Mouse (Mus musculus) mesoderm, embryonic 11.5 days (tissue): Measurements from ENCODE around the gene Gm20388.
A peak's percentile ranks its signal among the peaks of the same experiment; 100 is the strongest.
"Not testable (repeated sequence)": the region's sequence is repeated elsewhere in the genome, so short reads cannot be mapped to it uniquely, and the experiment has no call there.

Experiments
- DNase-seq: peaks from one replicate; pipeline ENCODE4 v3.0.0-alpha.2; 2012; ENCODE audit warnings: low read depth, low spot score

Gene Gm20388

DNA sequence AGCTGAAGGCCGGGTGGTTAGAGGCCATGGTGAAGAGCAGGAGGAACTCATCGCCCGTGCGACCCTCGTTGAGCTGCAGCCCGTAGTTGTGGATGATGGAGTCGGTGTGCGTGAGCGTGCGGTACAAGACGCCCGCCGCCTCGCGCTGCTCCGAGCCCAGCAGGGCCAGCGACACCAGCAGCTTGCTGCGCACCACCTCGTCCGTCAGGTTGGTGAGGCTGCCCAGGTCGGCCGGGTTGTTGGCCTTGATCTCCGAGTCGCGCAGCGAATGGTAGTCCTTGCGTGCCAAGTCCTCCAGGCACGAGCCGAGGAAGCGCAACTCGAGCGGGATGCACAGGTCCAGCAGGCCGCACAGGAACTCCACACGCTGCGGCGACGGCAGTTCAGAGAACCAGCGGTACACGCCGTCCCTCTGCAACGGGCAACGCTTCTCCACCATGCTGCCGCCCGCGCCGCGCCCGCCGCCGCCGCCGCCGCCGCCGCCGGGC, 1741.3 kb downstream of the Gm20388 start:
- DNase-seq = peak; percentile 49

DNA sequence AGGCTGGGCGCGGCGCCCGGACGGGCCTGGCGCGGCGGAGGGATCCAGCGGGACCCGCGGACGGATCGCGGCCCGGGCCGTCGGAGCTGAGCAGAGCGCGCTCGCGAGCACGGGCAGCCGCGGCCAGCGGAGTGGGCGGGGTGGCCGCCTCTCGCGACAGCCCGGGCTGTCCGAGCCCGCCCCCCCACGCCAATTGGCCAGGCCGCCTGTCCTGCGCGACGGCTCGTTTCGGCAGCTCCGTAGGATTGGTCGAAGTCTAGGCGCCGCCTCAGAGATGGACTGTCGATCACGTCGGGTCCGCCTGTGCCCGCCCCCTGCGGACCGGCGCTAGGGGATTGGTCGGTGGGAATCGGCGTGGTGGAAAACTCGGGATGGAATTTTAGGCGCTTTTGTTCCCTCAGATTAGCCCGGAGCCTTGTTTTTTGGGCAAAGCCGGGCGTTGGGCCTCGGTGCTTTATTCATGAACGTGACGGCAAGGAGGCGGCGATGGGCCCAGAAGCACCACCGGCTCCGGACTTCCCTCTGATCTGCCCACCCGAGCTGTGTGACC, 1742.2 kb downstream of the Gm20388 start, which contains the start of gene Zcchc14:
Zcchc14 (minus strand) TSS at position 128 of the 550 bp plus-strand sequence.
- DNase-seq = peak; percentile 99

DNA sequence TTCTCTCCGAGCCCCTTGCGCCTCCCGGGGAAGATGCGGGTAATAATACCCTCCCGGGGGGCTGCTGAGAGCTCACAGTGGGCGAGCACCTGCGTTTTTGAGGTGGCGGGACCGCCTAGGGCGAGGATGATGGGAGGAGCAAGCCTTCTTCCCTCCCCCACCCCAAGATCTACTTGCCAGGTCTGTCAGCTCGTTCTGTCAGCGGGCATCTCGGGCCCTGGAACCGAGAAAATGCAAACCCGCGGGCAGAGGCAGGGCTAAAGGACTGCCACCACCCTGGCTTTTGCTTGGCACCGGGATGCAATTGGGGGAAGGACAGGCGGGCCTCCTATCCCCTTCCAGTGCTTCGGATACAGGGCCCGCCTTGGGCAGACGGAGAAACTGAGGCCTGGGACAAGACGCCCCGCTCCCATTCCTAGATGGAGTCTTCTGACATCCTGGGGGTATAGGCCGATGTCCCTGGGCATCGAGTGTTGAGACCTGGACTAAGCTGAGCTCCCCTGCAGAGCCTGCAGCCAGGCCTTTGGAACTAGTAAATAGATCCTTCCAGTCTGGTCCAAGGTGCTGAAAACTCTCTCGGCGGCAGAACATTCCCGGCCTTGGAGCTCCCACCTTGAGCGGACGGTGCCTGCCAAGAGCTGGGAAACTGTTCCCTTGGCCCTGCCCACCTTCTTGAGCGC, 1742.8 kb downstream of the Gm20388 start:
- DNase-seq = peak; percentile 50

DNA sequence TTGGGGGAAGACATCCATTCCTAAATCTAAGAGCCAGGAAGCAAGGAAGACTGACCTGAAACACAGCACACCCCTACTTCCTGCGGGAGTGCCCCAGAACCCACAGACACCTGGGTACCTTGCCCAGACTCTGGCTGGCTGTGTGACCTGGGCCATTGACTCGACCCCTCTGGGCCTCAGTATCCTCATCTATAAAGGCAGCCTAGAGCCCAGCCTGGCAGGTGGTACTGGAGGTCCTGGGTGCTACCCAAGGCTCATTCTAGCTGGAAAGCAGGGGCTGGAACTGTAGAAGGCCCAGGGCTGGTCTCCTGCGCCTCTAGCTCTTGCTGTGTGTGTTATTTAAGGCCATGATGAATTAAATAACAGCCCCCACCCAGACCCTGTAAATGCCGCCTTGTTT, 1743.5 kb downstream of the Gm20388 start:
- no peak for DNase-seq

- no peak for DNase-seq
These were observed 1744.4 kb downstream of the Gm20388 start for GRCm38 (mm10) chr8:121654966-121655494.

GRCm38 (mm10) chr8:121660602-121661001, 1750.0 kb downstream of the Gm20388 start:
- DNase-seq = no peak

DNA sequence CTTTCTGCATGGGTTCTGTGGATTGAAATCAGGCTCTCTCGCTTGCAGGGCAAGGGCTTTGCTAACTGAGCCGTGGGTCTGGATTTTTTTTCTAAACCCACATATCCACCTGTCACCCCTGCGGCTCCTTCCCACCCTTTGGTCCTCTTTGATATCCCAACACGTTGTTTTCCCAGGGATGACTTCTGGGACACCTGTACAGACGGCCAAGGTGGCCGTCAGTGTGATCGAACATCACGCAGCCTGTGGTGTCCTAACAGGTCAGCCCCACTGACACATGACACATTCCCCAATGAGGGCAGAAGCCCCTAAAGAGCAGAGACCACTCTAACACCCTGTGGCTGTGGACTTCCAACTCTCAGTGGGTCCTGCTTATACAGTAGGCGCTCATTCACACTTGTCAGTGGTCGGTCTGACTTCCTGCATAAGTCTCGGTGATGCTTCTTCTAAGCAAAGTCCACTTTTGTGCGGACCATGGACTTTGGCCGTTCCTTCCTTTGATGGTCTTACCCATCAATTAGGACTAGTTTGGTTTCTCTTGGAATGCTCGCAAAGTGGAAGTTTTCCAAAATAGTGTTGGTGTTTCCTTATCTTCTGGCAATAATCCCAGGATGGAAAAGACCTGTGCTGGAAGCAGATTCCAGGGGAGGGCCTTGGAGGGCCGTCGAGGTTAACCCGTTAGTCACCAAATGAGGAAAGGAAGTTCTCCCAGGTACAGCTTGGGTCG, 1751.2 kb downstream of the Gm20388 start:
- no peak for DNase-seq

DNA sequence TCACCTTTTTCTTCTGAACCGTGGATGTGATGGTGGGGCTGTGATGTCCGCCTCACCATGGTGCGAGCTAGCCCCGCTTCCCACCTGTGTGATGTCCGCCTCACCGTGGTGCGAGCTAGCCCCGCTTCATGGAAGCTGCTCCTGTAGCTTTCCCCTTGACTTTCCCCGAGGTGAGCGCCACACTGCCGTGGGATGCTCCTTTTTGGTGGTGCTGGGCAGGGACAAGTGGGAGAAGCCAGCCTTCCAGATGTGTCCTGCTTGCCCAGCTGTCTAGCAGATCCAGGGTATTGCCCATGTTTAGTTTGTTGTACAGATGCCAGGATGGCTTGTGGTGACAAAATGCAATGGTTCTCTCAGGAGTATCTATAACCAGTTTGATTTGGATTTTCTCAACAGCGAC, 1752.5 kb downstream of the Gm20388 start:
- no peak for DNase-seq

DNA sequence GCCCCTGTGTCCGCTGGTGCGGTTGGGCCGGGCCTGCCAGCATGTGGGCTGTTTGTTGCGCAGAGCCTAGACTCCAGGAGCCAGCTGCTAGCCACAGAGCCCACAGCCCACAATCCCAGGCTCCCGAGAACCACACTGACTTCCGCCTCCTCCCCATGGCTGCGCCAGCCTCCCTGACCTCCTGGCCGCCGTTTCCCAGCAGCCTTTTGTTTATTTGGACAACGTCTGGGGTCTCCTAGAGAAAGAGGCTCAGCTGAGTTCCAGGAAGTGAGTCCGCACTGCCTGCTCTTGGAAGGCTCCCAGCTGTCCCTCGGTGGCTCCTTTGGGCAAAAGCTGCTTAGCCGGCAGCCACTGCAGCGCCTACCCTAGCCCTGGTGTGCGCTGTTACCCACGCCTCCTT, 1754.7 kb downstream of the Gm20388 start:
- peak; percentile 76 for DNase-seq

DNA sequence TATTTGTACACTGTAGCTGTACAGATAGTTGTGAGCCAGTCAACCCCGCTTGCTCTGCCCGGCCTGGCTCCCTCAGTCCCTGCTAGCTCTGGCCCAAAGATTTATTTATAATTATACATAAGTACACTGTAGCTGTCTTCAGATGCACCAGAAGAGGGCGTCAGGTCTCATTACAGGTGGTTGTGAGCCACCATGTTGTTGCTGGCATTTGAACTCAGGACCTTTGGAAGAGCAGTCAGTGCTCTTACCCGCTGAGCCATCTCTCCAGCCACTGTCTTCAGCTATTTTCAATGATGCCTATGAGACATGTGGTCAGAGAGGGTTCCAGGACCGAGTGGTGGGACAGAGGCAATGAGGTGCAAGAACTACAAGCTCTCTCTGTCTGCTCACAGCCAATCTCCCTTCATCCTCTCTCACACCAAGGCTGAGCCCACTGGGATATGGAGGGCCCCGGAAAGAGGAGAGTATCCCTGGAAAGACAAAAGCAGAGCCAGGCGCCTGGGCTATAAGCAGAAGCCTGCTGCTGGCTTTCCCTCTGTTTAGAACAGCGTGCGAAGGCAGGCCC, 1757.4 kb downstream of the Gm20388 start:
- DNase-seq = not testable (repeated sequence)

- no peak for DNase-seq
These were observed 1757.9 kb downstream of the Gm20388 start for GRCm38 (mm10) chr8:121668553-121668952.

- no peak for DNase-seq
These were observed 1758.6 kb downstream of the Gm20388 start for GRCm38 (mm10) chr8:121669208-121669607.

- no peak for DNase-seq
These were observed 1762.5 kb downstream of the Gm20388 start for GRCm38 (mm10) chr8:121673153-121673552.

DNA sequence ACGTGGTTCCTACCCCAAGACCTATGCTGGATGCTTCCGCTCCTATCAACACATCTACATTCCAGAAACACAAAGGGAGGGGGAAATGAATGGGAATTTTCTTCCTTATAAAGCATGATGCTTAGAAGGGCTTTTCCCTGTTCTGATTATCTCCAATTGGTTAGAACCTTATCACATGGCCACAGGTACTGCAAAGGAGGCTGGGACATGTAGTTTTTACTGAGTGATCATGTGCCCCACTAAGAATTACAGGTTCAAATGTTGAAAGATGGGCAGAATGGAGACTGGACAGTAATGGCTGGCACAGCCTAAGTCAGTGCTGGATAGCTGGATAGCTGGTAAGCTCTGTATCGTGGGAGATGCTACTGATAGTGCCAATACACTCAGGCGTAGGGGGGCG, 1763.3 kb downstream of the Gm20388 start:
- DNase-seq = no peak

- no peak for DNase-seq
These were observed 1763.9 kb downstream of the Gm20388 start for GRCm38 (mm10) chr8:121674524-121674923.

DNA sequence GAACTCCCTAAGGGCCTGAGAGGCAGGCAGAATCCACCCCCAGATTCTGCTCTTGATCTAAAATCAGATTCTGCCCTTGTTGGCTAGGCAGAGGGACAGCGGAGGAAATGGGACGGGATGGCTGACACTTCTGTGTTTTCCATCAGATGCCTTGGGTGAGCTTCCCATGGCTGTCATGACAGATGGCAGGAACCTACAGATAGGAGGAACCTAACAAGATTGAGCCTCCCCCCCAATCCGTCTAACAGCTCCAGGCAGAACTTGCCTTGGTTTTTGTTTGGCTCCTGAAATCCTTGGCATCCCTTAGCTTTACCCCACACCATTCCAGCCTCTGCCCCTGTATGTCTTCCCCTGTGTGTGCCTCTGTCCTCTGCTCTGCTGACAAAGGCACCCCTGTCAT, 1764.5 kb downstream of the Gm20388 start:
- DNase-seq = no peak

GRCm38 (mm10) chr8:121675701-121676100, 1765.1 kb downstream of the Gm20388 start:
- DNase-seq = no peak

- DNase-seq = no peak
These were observed 1768.1 kb downstream of the Gm20388 start for GRCm38 (mm10) chr8:121678696-121679095.

DNA sequence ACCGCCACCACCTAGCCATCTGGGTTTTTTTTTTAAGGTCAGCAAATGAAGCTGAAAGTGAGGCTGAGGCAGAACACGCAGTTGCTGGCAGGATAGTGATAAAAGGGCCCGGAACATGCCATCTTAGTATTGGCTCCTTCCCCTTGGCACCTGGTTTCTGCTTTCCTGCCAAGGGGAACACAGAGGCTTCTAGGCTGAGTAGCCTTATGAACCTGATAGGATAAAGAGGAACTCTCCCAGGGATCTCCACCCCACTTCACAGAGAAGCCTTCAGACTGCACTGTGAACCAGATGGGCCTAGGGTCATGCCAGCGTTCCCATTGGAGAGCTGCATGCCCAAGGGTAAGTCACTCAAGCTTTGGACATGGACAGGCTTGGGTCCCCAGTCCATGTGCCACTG, 1770.3 kb downstream of the Gm20388 start:
- DNase-seq = no peak

DNA sequence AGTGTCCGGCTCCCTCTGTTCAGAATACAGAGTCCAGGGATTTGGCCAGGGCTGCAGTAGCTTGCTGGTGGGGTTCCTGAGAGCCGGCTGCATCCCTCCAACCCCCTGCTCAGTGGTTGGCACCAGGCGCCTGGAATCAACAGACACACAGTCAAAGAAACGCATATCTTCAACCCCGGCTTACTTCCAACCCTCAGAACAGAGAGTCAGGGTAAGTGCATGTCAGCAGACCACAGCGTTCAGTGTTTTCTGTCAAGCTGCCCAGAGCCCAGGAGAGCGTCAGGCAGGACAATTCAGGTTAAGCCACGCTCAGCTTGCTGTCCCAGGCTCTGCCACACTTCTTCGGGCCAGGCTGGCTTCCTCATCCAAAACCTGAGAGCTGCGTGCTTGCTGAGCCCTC, 1770.8 kb downstream of the Gm20388 start:
- no peak for DNase-seq

GRCm38 (mm10) chr8:121683083-121683832, 1772.6 kb downstream of the Gm20388 start:
- DNase-seq = no peak
